In genomic region chr13:75824611-75825319, GRCm38 (mm10) we compare ENCODE assay signal across 20 mouse cellular contexts. TPM values are rescaled to one million over a fixed set of nuclear protein-coding genes. Genes with fewer than 3 reads are reported as not detected.
A peak's percentile ranks its signal among the peaks of the same experiment; 100 is the strongest.
DNase-seq lines count a peak whose midpoint lies in the region; ATAC-seq and TF ChIP-seq lines count a peak whose summit lies in the region.
"Had no signal": no experiment of that assay in that cellular context is flagged by ENCODE, and none has a peak within 500 bp of the region (broad histone marks: within the 10 kb centered on the region; RNA-seq: fewer than 3 reads in every experiment).

No protein-coding gene starts in this region.

- no peaks in the 10 kb centered on the region for H3K27me3 ChIP-seq in heart, adult 2 months (ENCODE audit: control insufficient read depth, insufficient read depth, low read length)
- H3K27me3 ChIP-seq in midbrain, embryonic 13.5 days = no peaks in the 10 kb centered on the region
- H3K27me3 ChIP-seq: limb, embryonic 15.5 days; megakaryocyte, embryonic 14.5 days had no signal

- H3K27ac ChIP-seq in heart, adult 2 months = no peak overlapping the region
- H3K27ac ChIP-seq in embryonic fibroblast, embryonic 13.5 days (ENCODE audit: insufficient read depth, low read length) = peak overlapping the region; percentile 98
- H3K27ac ChIP-seq in midbrain, embryonic 13.5 days = no peak overlapping the region
- H3K27ac ChIP-seq: heart, embryonic 10.5 days; hindbrain, postnatal 0 days; limb, embryonic 15.5 days had no signal

- intact Hi-C loops in heart, adult 2 months (cut with DNase I) = no loop called here

- no peaks in the 10 kb centered on the region for H3K4me1 ChIP-seq in heart, adult 2 months (ENCODE audit: control insufficient read depth, insufficient read depth, low read length)
- H3K4me1 ChIP-seq in embryonic fibroblast, embryonic 13.5 days (ENCODE audit: control insufficient read depth, insufficient read depth, low read length) = peaks cover 8% of the 10 kb centered on the region
- H3K4me1 ChIP-seq in midbrain, embryonic 13.5 days (replicated peaks) = no peaks in the 10 kb centered on the region
- H3K4me1 ChIP-seq: heart, embryonic 10.5 days; limb, embryonic 15.5 days had no signal

- DNase-seq in heart, adult 11 months = peak; percentile 79
- DNase-seq in heart, adult 2 months = no peak
- DNase-seq in Muller cell, postnatal 12 days (ENCODE audit: inconsistent ontology term) = peak; percentile 63
- DNase-seq in T-cell, adult 2 months (ENCODE audit: low spot score) = no peak
- DNase-seq in kidney, postnatal 25 days = no peak
- DNase-seq: adrenal gland, postnatal 10 days; cerebellum, adult 2 months; gastrocnemius, postnatal 14 days; heart, postnatal 10 days; kidney, adult 8-10 months; kidney, postnatal 36 days; lung, embryonic 14.5 days; thymus, adult 18-20 months had no signal

- H3K36me3 ChIP-seq in heart, adult 2 months (ENCODE audit: control insufficient read depth, insufficient read depth, low read length) = no peaks in the 10 kb centered on the region
- H3K36me3 ChIP-seq in midbrain, embryonic 13.5 days = no peaks in the 10 kb centered on the region
- H3K36me3 ChIP-seq: heart, embryonic 10.5 days; limb, embryonic 15.5 days had no signal

- H3K4me2 ChIP-seq in midbrain, embryonic 13.5 days (replicated peaks) = no peak overlapping the region
- H3K4me2 ChIP-seq: limb, embryonic 15.5 days; lung, embryonic 14.5 days had no signal

- H3K4me3 ChIP-seq in heart, adult 2 months = no peak overlapping the region
- no peak overlapping the region for H3K4me3 ChIP-seq in embryonic fibroblast, embryonic 13.5 days (ENCODE audit: insufficient read depth, low read length)
- no peak overlapping the region for H3K4me3 ChIP-seq in midbrain, embryonic 13.5 days (replicated peaks)
- H3K4me3 ChIP-seq: heart, embryonic 10.5 days; limb, embryonic 15.5 days; megakaryocyte, embryonic 14.5 days had no signal

- ATAC-seq in megakaryocyte progenitor cell, adult 5-6 weeks (replicated peaks; ENCODE audit: poor library complexity) = peak; percentile 74
- no peak for ATAC-seq in midbrain, embryonic 13.5 days
- ATAC-seq: hindbrain, postnatal 0 days had no signal

- no peaks in the 10 kb centered on the region for H3K9me3 ChIP-seq in midbrain, embryonic 13.5 days
- H3K9me3 ChIP-seq: heart, embryonic 10.5 days; limb, embryonic 15.5 days; megakaryocyte, embryonic 14.5 days had no signal

- no peaks in the 10 kb centered on the region for H3K79me2 ChIP-seq in heart, adult 2 months (replicated peaks; ENCODE audit: control insufficient read depth, insufficient read depth, low read length)

- no peak for TF ChIP-seq EP300 in heart, adult 2 months (IDR thresholded peaks at IDR 0.05; ENCODE audit: insufficient read depth, low read depth, low read length)

- TF ChIP-seq POLR2A in heart, adult 2 months (IDR thresholded peaks at IDR 0.05; ENCODE audit: insufficient read depth, low read depth, low read length) = no peak
- TF ChIP-seq POLR2A in embryonic fibroblast, embryonic 13.5 days (IDR thresholded peaks at IDR 0.05; ENCODE audit: low read depth, low read length) = no peak

- TF ChIP-seq CTCF in heart, adult 2 months (IDR thresholded peaks at IDR 0.05) = no peak
- TF ChIP-seq CTCF in embryonic fibroblast, embryonic 13.5 days (IDR thresholded peaks at IDR 0.05; ENCODE audit: borderline replicate concordance, insufficient read depth, low read length) = no peak

- WGBS in heart, adult 2 months = 67% methylated on average over 5 of the region's 5 CpGs
- WGBS in midbrain, embryonic 13.5 days = 83% methylated on average over 5 of the region's 5 CpGs

- no peak overlapping the region for H3K9ac ChIP-seq in heart, adult 2 months (ENCODE audit: low read depth, low read length)
- H3K9ac ChIP-seq in midbrain, embryonic 13.5 days (replicated peaks) = no peak overlapping the region
- H3K9ac ChIP-seq: limb, embryonic 15.5 days; lung, embryonic 14.5 days had no signal

RNA-seq across cellular contexts. Expression of gene Glrx, which starts 14.9 kb away (rescaled TPM):
- total RNA-seq in heart, adult 2 months (2021) = 10 to 100 TPM; 36.6 to 38.8 TPM
- polyA plus RNA-seq in heart, adult 2 months (2012; rRNA removed) = 48.5 and 95.2 TPM in 2 replicates
- 31.1 and 35.7 TPM in 2 replicates for polyA plus RNA-seq in embryonic fibroblast, embryonic 13.5 days (2011; ENCODE audit: insufficient read length, low read depth, missing spikeins)
- 225 and 237 TPM in 2 replicates for total RNA-seq in megakaryocyte progenitor cell, adult 5-6 weeks (2015)
- 116 and 123 TPM in 2 replicates for total RNA-seq in megakaryocyte progenitor cell, adult 5-6 weeks (2017)
- polyA plus RNA-seq in midbrain, embryonic 13.5 days (2015; fragmentation: Nextera tagmentation; extraction: Ambion mirVana) = 33.0 and 33.9 TPM in 2 replicates

Comparison
In these comparisons a context has a peak if more than half of its experiments do, and no peak if none do; other contexts are left out.
1. DNase-seq: peak in heart, adult 11 months (single experiment) and Muller cell, postnatal 12 days (single experiment); none in heart, adult 2 months (0 of 2), T-cell, adult 2 months (single experiment) and kidney, postnatal 25 days (0 of 2).